Mouse (Mus musculus) erythroblast, embryonic 14.5 days (primary cell): ENCODE measurements at regions not wholly inside any gene's neighbourhood (a gene's known extent, or its start where the extent isn't known, plus 50 kb on each side); places are given as distances from the start of the nearest gene placed in this dataset.

Experiments used
- H3K27me3 ChIP-seq: 2 replicates; pipeline ENCODE4 v1.6.1; 2012; ENCODE audit warnings: inconsistent platforms; ENCODE audit not compliant: control insufficient read depth
- H3K36me3 ChIP-seq: 2 replicates; pipeline ENCODE4 v1.6.1; 2012; ENCODE audit warnings: mild to moderate bottlenecking, inconsistent platforms; ENCODE audit not compliant: control insufficient read depth
- H3K4me1 ChIP-seq: 2 replicates; pipeline ENCODE4 v1.6.1; 2012; ENCODE audit warnings: inconsistent platforms; ENCODE audit not compliant: control insufficient read depth
- H3K4me3 ChIP-seq: replicated peaks from 2 replicates; pipeline ENCODE3; 2012; ENCODE audit warnings: moderate library complexity, mild to moderate bottlenecking, inconsistent platforms
- H3K9me3 ChIP-seq: 2 replicates; pipeline ENCODE4 v1.6.1; 2012; ENCODE audit warnings: low read length, inconsistent platforms, mixed read lengths; ENCODE audit not compliant: control insufficient read depth
- GATA1 ChIP-seq: IDR thresholded peaks from 2 replicates; pipeline ENCODE4 v1.6.1; 2012; ENCODE audit warnings: low read length, inconsistent platforms, mixed read lengths
- TAL1 ChIP-seq: IDR thresholded peaks from 3 replicates; pipeline ENCODE4 v1.6.1; 2012; ENCODE audit warnings: low read length, inconsistent platforms, mixed read lengths

- Histone ChIP-seq H3K4me1 (no peaks in the 10 kb centered on the region), H3K4me3 (no peak overlapping the region), H3K9me3 (no peaks in the 10 kb centered on the region), H3K27me3 (no peaks in the 10 kb centered on the region), H3K36me3 (no peaks in the 10 kb centered on the region)
- TF ChIP-seq GATA1 (no peak), TAL1 (no peak)
Observed at GRCm38 (mm10) chr12:25865063-25865462, 550.0 kb downstream of the Rnf144a start.

GRCm38 (mm10) chr12:25864113-25864852 lies 550.8 kb downstream of the Rnf144a start:
- H3K4me1 ChIP-seq, result no peaks in the 10 kb centered on the region
- no peaks in the 10 kb centered on the region for H3K9me3 ChIP-seq
- no peaks in the 10 kb centered on the region for H3K36me3 ChIP-seq
- TF ChIP-seq GATA1 (no peak), TAL1 (no peak)
- H3K4me3 ChIP-seq, result no peak overlapping the region
- no peaks in the 10 kb centered on the region for H3K27me3 ChIP-seq

GRCm38 (mm10) chr12:25861100-25861499 lies 554.0 kb downstream of the Rnf144a start:
- no peak for TF ChIP-seq GATA1
- TF ChIP-seq TAL1, result no peak
- no peaks in the 10 kb centered on the region for H3K27me3 ChIP-seq
- H3K4me1 ChIP-seq, result no peaks in the 10 kb centered on the region
- H3K9me3 ChIP-seq, result no peaks in the 10 kb centered on the region
- no peaks in the 10 kb centered on the region for H3K36me3 ChIP-seq
- H3K4me3 ChIP-seq, result no peak overlapping the region

GRCm38 (mm10) chr12:25858397-25858796 lies 556.7 kb downstream of the Rnf144a start:
- H3K27me3 ChIP-seq, result no peaks in the 10 kb centered on the region
- no peaks in the 10 kb centered on the region for H3K9me3 ChIP-seq
- TF ChIP-seq TAL1, result no peak
- no peak for TF ChIP-seq GATA1
- H3K4me3 ChIP-seq, result no peak overlapping the region
- H3K4me1 ChIP-seq, result no peaks in the 10 kb centered on the region
- no peaks in the 10 kb centered on the region for H3K36me3 ChIP-seq

- no peaks in the 10 kb centered on the region for H3K36me3 ChIP-seq
- H3K4me1 ChIP-seq, result no peaks in the 10 kb centered on the region
- H3K9me3 ChIP-seq, result no peaks in the 10 kb centered on the region
- TF ChIP-seq GATA1 (no peak), TAL1 (no peak)
- no peaks in the 10 kb centered on the region for H3K27me3 ChIP-seq
- H3K4me3 ChIP-seq, result no peak overlapping the region
Observed at GRCm38 (mm10) chr12:25830057-25830456, 585.0 kb downstream of the Rnf144a start.

GRCm38 (mm10) chr12:25827961-25828360 lies 587.1 kb downstream of the Rnf144a start:
- Histone ChIP-seq H3K4me1 (no peaks in the 10 kb centered on the region), H3K27me3 (no peaks in the 10 kb centered on the region), H3K4me3 (no peak overlapping the region), H3K36me3 (no peaks in the 10 kb centered on the region), H3K9me3 (no peaks in the 10 kb centered on the region)
- TF ChIP-seq TAL1 (no peak), GATA1 (no peak)

- Histone ChIP-seq H3K4me3 (no peak overlapping the region), H3K4me1 (no peaks in the 10 kb centered on the region), H3K36me3 (no peaks in the 10 kb centered on the region), H3K27me3 (no peaks in the 10 kb centered on the region), H3K9me3 (no peaks in the 10 kb centered on the region)
- TF ChIP-seq TAL1 (no peak), GATA1 (no peak)
Observed at GRCm38 (mm10) chr12:25826928-25827327, 588.1 kb downstream of the Rnf144a start.

GRCm38 (mm10) chr12:25826451-25826850 lies 588.6 kb downstream of the Rnf144a start:
- Histone ChIP-seq H3K27me3 (no peaks in the 10 kb centered on the region), H3K9me3 (no peaks in the 10 kb centered on the region), H3K4me3 (no peak overlapping the region), H3K36me3 (no peaks in the 10 kb centered on the region), H3K4me1 (no peaks in the 10 kb centered on the region)
- TF ChIP-seq GATA1 (no peak), TAL1 (no peak)

GRCm38 (mm10) chr12:25816248-25816647 lies 598.8 kb downstream of the Rnf144a start:
- no peaks in the 10 kb centered on the region for H3K4me1 ChIP-seq
- no peak overlapping the region for H3K4me3 ChIP-seq
- no peaks in the 10 kb centered on the region for H3K36me3 ChIP-seq
- no peaks in the 10 kb centered on the region for H3K27me3 ChIP-seq
- no peak for TF ChIP-seq GATA1
- H3K9me3 ChIP-seq, result no peaks in the 10 kb centered on the region

- no peaks in the 10 kb centered on the region for H3K9me3 ChIP-seq
- H3K36me3 ChIP-seq, result no peaks in the 10 kb centered on the region
- no peaks in the 10 kb centered on the region for H3K27me3 ChIP-seq
- no peak for TF ChIP-seq GATA1
- TF ChIP-seq TAL1, result no peak
- no peaks in the 10 kb centered on the region for H3K4me1 ChIP-seq
- no peak overlapping the region for H3K4me3 ChIP-seq
Observed at GRCm38 (mm10) chr12:25795092-25795491, 620.0 kb downstream of the Rnf144a start.
